Mouse (Mus musculus): ENCODE data around the gene 1190002N15Rik.

Gene 1190002N15Rik

DNA sequence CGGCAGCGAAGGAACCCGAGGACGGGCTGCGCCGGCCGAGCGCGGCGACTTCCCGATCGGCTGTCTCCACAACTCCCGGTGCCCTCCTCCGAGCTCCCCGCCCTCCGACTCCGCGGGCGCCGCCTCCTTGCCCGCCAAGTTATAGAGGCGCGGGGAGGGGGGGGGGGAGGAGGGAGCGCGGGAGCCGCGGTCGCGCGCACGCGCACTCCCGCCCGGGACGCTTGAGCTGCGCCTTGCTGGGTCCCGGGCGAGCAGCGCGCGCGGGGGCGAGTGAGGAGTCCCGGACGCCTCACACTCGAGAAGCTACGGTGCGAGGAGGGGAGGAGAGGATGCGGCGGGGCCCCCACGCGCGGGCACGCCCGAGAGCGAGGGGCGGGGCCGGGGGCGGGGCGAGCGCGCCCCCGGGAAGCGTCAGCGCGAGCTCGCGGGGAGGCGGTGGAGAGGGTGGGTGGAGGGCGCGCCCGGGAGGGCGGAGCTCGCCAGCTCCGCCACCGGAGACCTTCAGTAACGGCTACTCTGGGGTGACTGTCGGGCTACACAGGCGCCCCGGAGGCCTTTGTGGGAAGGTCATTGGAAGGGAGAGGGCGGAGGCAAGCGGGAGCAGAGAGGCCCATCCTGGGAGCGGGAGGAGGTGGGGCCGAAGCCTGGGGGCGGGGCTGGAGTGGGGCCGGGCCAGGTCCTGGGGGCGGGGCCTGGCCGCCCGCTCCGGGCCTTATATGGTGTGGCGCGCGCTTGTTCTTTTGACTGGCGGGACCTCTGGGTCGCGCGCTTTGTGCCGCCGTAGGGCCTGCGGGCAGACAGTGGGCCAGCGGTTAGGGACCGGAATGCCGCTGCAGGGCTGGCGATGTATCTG lies at the start of gene 1190002N15Rik:
Gene 1190002N15Rik, minus strand, starts transcription at position 112 of the 853 bp plus-strand sequence.
- peak; percentile 89 for DNase-seq (ENCODE audit: low spot score)

DNA sequence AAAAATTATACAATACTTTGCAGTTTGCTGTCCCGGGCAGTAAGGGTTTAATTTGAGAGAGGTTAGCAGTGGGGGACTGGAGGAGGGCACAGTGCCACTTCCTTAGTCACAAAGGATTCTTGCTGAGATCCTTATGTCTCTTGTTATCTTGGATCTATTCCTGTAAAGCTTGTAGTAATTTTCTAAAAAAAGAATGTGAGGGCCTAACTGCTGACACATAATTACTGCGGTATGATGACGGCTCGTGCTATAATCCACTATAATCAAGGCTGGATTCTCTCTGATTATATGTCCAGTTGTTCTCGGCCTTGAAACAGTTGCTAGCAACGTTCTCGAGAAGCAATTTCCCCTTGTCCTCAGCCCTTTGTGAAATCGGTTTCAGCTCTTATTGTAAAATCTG lies 44.4 kb upstream of the 1190002N15Rik start:
- DNase-seq (ENCODE audit: low spot score) = no peak

DNA sequence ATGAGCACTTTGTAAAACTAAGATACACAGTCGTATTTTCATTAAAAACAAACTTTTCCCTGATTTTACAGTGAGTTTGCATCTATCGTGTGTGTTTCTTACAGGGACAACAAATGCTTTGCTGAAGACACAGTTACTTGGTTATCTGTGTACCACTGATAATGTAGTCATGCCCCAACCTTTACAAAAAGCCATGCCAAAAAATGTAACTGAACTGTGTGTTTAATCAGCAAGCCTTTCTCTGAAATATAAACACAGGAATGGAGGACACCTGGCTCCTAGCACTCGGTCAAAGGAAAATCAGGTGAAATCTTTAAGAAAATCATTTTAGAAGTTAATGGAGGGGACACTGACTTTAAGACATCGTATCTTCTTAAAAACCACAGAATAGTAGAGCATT lies 43.8 kb upstream of the 1190002N15Rik start:
- DNase-seq (ENCODE audit: low spot score) = no peak

DNA sequence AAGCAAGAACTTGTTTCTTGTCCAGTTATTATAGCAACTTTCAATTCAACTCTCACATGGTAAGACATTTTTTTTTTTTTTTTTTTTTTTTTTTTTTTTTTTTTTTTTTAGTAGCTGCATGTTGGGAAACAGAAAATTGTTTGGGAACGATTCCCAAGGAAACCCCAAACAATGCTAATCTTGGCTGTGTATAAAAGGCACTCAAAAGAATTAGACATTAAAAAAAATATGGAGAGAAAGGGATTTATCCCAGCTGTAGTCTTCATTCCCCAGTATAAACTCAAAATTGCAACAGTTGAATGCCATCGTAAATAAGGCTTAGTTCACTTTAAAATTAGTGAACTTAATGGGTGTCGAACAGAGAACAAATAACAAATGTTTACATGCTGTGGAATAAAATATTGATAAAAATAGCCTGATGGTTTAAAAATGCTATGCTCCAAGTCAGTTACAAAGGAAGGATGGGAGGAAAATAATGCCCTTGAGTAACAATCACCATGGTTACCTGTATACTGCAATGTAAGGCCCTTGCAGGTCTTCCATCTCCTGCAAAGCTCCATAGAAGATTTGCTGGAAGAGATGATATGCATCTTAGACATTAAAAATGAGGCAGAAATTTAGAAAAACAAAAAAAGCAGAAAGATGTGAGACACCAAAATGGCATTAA lies 42.3 kb upstream of the 1190002N15Rik start:
- no peak for DNase-seq (ENCODE audit: low spot score)

DNA sequence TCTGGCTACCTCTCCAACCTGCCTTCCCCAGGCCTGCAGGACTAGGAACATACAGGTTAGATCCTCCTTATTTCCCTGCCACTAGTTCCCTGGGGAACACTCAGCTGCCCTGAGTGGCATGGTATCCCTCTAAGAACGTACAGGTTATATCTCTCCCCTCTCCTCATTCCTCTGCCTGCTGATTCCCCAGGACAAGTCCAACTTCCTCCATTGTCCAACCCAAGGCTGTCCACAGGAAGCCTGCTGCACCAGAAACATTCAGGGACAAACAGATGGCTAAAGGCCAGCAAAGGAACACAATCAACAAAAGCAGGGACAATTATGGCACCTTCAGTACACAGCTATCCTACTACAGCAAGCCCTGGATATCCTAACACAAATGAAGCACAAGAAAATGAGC lies 33.9 kb upstream of the 1190002N15Rik start:
- no peak for DNase-seq (ENCODE audit: low spot score)

DNA sequence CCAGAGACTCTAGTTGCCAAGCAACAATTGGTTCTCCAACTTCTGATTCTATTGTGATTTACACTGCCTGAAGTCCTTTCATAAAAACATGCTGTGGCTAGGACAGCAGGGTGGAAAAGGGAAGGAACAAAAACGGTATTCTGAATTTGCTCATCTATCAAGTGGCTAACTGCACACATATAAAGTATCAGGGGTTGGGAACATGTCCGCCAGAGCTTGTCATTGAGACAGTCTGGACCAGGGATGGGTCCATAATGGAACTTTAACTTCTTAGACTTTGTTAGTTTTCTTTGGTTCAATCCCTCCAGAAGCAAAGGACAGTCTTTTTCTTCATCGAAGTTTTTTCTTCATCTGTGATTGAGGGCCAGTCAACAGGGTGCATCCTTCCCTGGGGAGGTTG lies 30.5 kb upstream of the 1190002N15Rik start:
- DNase-seq (ENCODE audit: low spot score) = no peak

DNA sequence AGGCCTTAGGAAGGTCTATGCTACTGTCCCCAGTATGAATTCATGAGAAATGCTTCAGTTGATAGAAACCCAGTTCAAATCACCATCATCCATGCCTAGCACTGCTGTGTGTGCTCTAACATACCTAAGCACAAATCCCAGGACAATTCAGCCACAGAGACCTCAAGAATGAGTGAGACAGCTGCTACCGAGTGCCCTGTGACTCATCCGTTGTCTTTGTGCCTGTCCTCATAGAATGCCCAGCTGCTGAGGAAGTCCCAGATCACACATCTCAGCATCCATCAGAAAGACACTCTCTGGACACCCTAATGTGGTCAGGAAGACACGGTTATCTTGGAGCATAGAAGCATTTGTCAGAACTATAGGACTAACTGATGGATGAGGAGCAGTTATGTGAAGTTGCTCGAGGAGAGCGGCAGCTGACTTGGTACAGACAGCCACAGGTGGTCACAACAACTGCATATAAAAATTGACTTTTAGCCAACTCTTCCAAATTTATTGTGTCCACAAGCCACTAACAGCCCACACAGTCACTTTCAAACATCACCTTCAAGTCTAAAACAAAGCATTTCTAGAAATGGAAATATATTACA lies 29.9 kb upstream of the 1190002N15Rik start:
- no peak for DNase-seq (ENCODE audit: low spot score)

DNA sequence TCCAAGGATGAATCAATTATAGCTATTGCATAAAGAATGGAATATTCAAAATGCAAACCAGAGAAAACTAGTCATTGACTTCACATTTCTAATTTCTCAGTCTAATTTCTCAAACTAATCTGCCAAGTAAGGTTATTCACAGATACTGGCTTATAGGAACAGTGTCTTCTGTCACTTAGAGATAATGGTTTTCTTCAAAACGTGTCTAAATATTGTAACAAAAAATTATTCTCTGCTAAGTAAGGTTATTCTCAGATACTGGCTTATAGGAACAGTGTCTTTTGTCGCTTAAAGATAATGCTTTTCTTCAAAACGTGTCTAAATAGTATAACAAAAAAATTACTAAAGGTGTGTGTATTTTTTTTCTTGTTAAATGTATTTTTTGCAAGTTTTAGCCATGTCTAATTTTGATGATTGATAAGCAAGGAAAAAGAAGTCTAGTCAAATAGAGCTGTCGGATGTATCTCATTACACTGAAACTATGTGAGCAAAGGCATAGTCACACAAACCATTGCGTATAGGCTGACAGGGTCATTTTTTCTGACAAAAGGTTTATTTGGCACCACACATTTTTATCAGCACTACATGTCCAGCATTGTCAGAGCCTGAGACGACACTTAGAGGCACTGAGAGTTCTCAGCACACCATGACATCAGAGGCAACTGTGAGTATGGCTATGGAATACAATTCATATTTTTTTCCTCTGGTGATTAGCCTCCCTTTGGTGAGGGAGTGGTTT lies 19.1 kb upstream of the 1190002N15Rik start:
- no peak for DNase-seq (ENCODE audit: low spot score)

DNA sequence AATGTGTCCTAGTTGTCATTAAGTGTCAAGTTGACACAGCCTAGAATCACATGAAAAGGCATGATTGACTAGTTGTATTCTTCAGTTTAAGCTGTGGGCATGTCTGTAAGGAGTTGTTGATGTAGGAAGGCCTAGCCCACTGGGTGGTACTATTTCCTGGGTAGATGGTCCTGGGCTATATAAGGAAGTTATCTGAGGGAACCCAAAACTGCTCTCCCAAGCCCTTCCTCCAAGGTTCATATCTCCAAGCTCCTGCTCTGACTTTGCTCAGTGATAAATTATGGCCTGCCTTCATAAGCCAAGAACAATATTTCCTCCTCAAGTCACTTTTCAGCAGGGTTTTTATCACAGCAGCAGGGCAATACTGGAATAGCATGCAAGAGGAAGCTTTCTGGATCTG lies 18.4 kb upstream of the 1190002N15Rik start:
- DNase-seq (ENCODE audit: low spot score) = no peak

DNA sequence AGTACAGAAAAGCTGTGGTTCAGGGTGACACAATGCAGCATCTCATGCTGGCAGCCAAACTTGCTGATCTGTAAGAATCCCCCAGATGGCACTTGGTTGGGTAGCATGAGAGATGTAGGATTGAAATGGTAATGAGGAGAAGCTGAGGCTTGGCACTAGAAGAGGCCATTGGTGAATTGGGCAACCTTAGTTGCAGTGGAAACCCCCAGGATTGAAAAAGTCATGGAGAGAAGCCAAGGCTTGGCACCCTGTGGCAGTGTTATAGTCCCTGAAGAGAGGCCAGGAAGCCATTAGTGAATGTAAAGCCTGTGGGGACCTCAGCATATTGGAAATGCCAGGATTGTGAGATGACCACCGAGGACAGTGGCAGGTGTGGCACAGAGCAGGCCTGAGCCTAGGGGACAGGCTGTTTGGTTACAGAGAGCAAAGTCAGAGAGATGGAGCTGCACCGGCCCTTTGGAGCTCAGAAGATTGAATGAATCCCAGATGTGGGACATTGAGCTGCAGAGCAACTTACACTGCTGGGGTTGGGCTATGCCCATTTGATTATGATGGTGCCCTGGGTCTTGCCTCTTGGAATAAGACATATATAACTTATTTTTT lies 12.7 kb upstream of the 1190002N15Rik start:
- DNase-seq (ENCODE audit: low spot score) = no peak

DNA sequence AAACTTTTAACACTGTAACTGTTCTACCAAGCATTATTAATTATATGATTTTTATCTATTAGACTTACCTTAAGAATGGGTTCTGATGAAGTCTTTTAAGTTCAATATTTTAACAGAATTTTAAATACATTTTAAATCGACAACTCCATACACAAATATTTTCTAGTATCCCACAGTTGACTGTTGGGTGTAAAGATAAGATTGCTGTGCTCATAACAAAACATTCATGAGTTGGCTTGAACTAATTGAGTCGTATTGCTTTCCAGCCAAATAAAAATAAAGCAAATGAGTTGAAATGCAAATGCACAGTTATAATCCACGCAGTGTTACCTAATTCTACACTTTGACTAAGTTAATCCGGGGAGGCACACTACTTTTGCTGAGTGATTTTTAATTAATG lies 6.0 kb upstream of the 1190002N15Rik start:
- DNase-seq (ENCODE audit: low spot score) = no peak

DNA sequence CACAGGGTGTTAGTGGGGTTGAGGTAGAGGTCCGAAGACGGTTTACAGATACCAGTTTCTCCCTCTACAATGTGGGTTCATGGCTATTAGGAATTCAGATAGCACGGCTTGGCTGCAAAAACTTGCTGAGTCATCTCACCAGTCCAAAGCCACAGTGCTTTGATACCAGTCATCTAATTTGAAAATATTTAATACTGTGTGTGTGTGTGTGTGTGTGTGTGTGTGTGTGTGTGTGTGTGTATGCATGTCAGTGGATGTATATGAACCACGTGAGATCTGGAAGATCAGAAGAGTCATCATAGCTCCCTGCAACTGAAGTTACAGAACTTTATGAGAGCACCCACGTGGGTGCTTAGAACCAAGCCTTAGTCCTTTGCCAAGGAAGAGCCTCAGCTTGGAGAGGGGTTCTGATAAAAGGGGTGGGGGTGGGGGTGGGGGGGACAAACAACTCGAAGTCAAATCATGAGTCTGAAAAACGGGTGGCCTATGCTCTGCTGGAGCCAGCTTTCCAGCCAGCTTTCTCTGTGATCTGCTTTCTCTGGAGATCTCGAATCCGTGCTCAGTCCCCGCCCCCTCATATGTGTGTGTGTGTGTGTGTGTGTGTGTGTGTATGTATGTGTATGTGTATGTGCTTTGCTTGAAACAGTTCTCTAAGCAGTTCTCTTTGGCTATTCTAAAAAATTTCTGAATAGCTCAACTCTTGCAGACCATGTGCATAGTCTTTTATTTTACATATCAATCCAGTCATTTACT lies 2.6 kb upstream of the 1190002N15Rik start:
- DNase-seq (ENCODE audit: low spot score) = no peak

DNA sequence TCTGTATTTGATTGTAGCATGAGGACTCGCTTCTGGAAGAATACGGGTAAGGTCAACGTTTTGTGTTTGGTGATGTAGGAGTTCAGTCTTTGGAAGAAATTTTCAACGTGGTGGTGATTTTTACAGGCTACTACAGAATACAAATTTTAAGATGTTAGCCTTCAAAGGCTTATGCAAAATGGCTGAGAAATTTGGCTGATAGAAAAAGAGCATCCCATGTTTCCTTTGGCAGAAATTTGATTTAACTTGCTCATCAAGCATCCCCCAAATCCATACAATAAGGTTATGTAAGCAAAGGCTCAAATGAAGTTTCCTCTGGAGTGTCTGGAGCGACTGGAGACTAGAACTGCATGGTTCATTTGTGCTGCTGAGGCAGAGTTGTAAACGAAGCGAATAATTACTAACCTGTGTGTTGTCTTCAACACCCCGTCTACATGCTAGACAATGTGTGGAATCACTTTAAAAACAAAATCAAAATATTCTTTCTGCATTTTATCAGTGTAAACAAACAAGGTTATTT lies 1.5 kb upstream of the 1190002N15Rik start:
- no peak for DNase-seq (ENCODE audit: low spot score)

DNA sequence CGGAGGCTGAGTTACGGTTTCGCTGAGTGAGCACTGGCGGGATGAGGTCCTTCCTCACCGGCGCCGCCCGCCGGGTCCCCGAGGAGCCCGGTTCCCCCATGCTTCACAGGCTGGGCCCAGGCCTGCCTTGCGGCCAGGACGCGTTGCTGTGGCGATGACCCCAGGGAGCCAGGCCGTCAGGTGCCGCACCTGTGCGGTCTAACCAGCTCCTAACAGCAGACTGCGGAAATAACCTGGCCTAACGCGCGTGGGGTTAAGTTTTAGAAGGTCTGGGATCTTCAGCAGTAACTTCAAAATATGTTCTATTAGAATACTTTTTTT lies 902 bp upstream of the 1190002N15Rik start:
- DNase-seq (ENCODE audit: low spot score) = no peak

DNA sequence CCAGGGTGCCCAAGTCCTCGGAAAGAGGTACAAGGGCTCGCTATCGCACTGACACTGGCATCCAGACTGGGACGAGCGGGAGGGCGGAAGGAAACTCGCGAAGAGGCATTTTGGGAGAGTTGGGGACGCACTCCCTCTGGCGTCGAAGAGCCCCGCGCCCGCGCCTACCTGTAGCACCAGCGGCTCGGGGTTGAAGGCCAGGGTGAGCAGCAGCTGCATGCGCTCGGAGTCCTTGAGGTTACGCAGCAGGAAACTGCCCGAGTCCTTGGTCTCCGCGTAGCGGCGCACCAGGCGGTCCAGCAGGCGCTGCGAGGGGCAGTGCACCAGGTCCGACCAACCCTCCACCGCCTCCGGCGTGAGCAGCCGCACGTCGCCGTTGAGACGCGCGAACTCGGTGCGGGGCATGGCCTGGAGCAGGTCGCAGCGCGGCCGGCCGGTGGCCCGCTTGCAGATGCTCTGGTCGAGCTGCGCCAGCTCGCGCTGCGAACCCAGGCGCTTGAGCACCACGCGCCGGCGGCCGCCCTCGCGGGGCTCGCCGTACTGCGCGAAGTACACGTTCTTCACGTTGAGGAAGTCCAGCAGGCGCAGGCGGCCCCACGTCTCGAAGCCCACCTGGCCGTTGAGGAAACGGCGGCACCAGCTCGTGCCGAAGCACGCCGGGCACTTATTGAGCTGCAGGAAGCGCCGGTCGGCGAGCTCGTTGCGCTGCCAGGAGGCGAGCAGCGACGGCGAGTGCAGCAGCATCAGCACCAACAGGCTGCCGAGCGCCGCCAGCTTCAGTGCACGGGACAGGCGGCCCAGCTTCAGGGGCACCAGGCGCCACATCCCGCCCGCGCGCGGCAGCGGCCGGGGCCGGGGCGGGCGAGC lies 597 bp downstream of the 1190002N15Rik start:
- DNase-seq (ENCODE audit: low spot score) = peak; percentile 69

DNA sequence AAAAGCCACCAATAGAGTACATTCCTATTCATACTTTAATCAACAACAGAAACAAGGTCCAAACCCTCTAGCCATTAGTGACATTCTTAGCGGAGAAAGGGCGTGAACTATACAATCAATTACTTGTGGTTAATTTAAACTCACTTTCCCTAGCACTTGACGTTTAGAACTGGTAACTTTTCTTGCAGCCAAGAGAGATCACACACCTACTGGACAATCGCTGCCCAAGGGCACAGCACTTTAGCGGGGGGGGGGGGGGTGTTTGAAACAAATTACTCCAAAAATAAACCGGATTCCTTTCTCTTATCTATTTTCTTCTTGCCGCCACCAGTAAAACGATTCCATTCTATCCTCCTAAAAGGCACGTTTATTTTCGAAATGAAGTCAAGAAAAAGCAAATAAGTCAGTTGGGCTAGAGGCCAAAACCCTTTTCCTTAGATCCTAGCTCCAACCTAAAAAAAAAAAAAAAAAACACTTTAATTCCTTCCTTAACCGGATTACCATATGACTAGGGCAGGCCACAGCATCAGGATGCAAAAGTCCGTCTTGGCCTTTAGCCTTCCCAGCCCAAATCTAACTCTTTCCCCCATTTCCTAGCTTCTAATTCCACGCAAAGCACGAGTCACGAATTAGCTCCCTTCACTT lies 1.5 kb downstream of the 1190002N15Rik start:
- DNase-seq (ENCODE audit: low spot score) = no peak

DNA sequence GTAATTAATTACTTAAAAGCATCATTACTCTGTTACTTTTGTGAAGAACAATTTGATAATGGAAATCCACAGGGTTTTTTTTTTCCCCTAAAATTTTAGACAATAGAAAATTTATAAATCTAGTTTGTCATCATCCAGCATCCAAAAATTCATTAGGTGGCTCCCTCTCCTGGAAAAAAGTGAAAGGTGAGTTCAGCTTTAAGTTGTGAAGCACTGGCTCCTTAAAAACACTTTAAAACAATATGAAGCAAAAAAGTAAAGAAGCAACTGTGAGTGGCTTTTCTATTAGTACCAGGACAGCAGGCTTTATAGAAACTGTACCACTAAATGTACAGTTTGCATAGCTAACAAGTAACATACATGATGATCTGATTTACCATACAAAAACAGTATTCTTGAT lies 3.1 kb downstream of the 1190002N15Rik start:
- no peak for DNase-seq (ENCODE audit: low spot score)

DNA sequence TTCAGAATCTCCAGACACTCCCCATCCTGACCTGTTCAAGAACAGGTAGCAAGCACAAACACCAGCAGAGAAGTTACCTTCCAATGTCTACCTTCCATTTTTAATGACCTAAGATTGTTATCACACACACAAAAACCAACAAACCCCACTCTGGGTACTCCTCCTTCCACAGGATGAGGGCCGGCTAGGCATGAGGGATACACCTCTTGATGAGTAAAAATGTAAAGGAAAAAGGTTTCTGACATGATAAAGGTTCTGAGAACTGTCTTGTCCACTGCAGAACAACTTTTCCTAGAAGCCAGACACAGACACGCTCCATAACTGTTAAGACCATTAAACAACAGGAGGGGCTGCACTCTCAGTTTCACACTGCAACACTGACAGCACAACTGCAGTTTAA lies 3.7 kb downstream of the 1190002N15Rik start:
- DNase-seq (ENCODE audit: low spot score) = no peak

DNA sequence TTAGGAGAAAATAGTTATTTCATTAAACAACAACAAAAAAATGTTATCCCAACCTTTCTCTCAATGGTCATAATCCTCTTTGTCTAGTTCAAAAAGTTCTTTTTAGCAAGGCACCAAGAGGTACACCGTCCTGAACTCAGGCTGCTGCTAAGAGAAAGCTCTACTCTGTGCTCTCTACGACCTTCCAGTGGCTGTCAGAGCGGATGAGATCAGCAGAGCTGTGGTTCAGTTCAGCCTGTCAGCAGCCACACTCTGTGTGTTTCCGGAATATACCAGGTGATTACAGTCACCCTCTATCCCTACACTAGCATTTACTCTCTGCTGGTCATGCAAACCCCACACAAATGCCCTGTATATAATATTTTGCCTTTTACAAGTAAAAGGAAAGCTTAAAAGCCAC lies 4.2 kb downstream of the 1190002N15Rik start:
- no peak for DNase-seq (ENCODE audit: low spot score)

DNA sequence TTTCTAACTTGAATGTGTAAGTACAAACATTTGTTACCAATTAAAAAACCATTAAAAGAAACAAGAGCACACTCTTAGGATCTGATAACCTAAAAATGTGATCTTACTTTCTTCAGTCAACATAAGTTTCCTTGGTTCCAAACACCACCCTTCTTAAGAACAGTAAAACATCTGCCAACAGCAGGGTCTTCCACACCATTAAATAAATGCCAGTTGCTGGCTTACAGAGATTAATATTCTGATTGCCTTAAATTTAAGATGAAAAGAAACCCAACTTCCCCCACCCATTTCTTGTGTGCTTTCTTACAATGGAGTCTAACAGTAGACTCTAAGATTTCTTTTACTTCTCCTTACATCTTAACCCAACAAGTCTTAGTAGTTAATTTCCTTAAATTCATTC lies 7.9 kb downstream of the 1190002N15Rik start:
- no peak for DNase-seq (ENCODE audit: low spot score)

Data from spleen, adult 12 weeks (tissue).